Mouse (Mus musculus): ENCODE measurements around the gene Etnppl.

Etnppl gene

GRCm38 (mm10) chr3:130617439-130617898, at the start of gene Etnppl:
Gene Etnppl, plus strand, starts transcription at chr3:130617448.
- no peak for DNase-seq (ENCODE audit: low spot score in 2 of 2)

GRCm38 (mm10) chr3:130568331-130569095, 48.7 kb upstream of the Etnppl start:
- DNase-seq (ENCODE audit: low spot score in 2 of 2), result no peak

- no peak for DNase-seq (ENCODE audit: low spot score in 2 of 2)
These were observed 44.0 kb upstream of the Etnppl start for GRCm38 (mm10) chr3:130573243-130573642.

GRCm38 (mm10) chr3:130574652-130575051, 42.6 kb upstream of the Etnppl start:
- DNase-seq (ENCODE audit: low spot score in 2 of 2), result no peak

- DNase-seq (ENCODE audit: low spot score in 2 of 2), result peak in 1 of 2 experiments; percentile 6
These were observed 40.6 kb upstream of the Etnppl start for GRCm38 (mm10) chr3:130576683-130577082.

GRCm38 (mm10) chr3:130579501-130579900, 37.7 kb upstream of the Etnppl start:
- no peak for DNase-seq (ENCODE audit: low spot score in 2 of 2)

GRCm38 (mm10) chr3:130581577-130581976, 35.7 kb upstream of the Etnppl start:
- DNase-seq (ENCODE audit: low spot score in 2 of 2), result no peak

GRCm38 (mm10) chr3:130582903-130583664, 34.2 kb upstream of the Etnppl start:
- DNase-seq (ENCODE audit: low spot score in 2 of 2), result no peak

GRCm38 (mm10) chr3:130584007-130584406, 33.2 kb upstream of the Etnppl start:
- no peak for DNase-seq (ENCODE audit: low spot score in 2 of 2)

GRCm38 (mm10) chr3:130595050-130595449, 22.2 kb upstream of the Etnppl start:
- DNase-seq (ENCODE audit: low spot score in 2 of 2), result no peak

- DNase-seq (ENCODE audit: low spot score in 2 of 2), result no peak
These were observed 15.8 kb upstream of the Etnppl start for GRCm38 (mm10) chr3:130601491-130601890.

GRCm38 (mm10) chr3:130607924-130608323, 9.3 kb upstream of the Etnppl start:
- DNase-seq (ENCODE audit: low spot score in 2 of 2), result no peak

- DNase-seq (ENCODE audit: low spot score in 2 of 2), result no peak
These were observed 2.8 kb upstream of the Etnppl start for GRCm38 (mm10) chr3:130614444-130614843.

GRCm38 (mm10) chr3:130615625-130616024, 1.6 kb upstream of the Etnppl start:
- no peak for DNase-seq (ENCODE audit: low spot score in 2 of 2)

GRCm38 (mm10) chr3:130620517-130621146, 3.4 kb downstream of the Etnppl start:
- no peak for DNase-seq (ENCODE audit: low spot score in 2 of 2)

GRCm38 (mm10) chr3:130628358-130628757, 11.1 kb downstream of the Etnppl start:
- DNase-seq (ENCODE audit: low spot score in 2 of 2), result no peak

- DNase-seq (ENCODE audit: low spot score in 2 of 2), result no peak
These were observed 16.6 kb downstream of the Etnppl start for GRCm38 (mm10) chr3:130633859-130634258.

GRCm38 (mm10) chr3:130646110-130646810, 29.0 kb downstream of the Etnppl start:
- no peak for DNase-seq (ENCODE audit: low spot score in 2 of 2)

GRCm38 (mm10) chr3:130649569-130649968, 32.3 kb downstream of the Etnppl start:
- no peak for DNase-seq (ENCODE audit: low spot score in 2 of 2)

GRCm38 (mm10) chr3:130660619-130661018, 43.4 kb downstream of the Etnppl start:
- DNase-seq (ENCODE audit: low spot score in 2 of 2), result no peak

GRCm38 (mm10) chr3:130662496-130662895, 45.2 kb downstream of the Etnppl start:
- DNase-seq (ENCODE audit: low spot score in 2 of 2), result no peak

GRCm38 (mm10) chr3:130671291-130671690, 54.0 kb downstream of the Etnppl start:
- DNase-seq (ENCODE audit: low spot score in 2 of 2), result no peak
